Mouse (Mus musculus) heart, postnatal 10 days (tissue): ENCODE results near the gene Prkag1. TPM values are rescaled to one million over a fixed set of nuclear protein-coding genes. Genes with fewer than 3 reads are reported as not detected.

Source experiments
- DNase-seq, 2 experiments: peaks; one replicate each; pipeline ENCODE4 v3.0.0; 2021
- intact Hi-C: fragments of 180-260 bp; cut with DNase I; formaldehyde crosslinking; loops from one replicate; pipeline ENCODE4 v1.15.1; 2025
- total RNA-seq, 2 experiments: library from RNA; stranded (reverse); gene quantifications; 2 replicates each; pipeline ENCODE4 v1.2.3; 2021

Gene Prkag1
- total RNA-seq, 2 experiments from 2014 or later: 93.7 to 94.3 TPM

- DNase-seq: no peak
- intact Hi-C loops: no loop called here
Observed at GRCm38 (mm10) chr15:98854214-98854613, 22.9 kb upstream of the Prkag1 start.

- no peak for DNase-seq
- intact Hi-C loops: no loop called here
Observed at GRCm38 (mm10) chr15:98853161-98853937, 22.0 kb upstream of the Prkag1 start.

GRCm38 (mm10) chr15:98852733-98853132 is 21.4 kb upstream of the Prkag1 start:
- DNase-seq: no peak
- intact Hi-C loops: no loop called here

GRCm38 (mm10) chr15:98852071-98852470 is 20.8 kb upstream of the Prkag1 start:
- no peak for DNase-seq
- intact Hi-C loops: no loop called here

GRCm38 (mm10) chr15:98851229-98851818 is 20.0 kb upstream of the Prkag1 start:
- DNase-seq: no peak
- intact Hi-C loops: no loop called here

- DNase-seq: no peak
- intact Hi-C loops: no loop called here
Observed at GRCm38 (mm10) chr15:98850668-98851067, 19.3 kb upstream of the Prkag1 start.

- no peak for DNase-seq
- intact Hi-C loops: no loop called here
Observed at GRCm38 (mm10) chr15:98849956-98850600, 18.8 kb upstream of the Prkag1 start.

- no peak for DNase-seq
- intact Hi-C loops: no loop called here
Observed at GRCm38 (mm10) chr15:98849165-98849564, 17.8 kb upstream of the Prkag1 start.

- no peak for DNase-seq
- intact Hi-C loops: no loop called here
Observed at GRCm38 (mm10) chr15:98846140-98846539, 14.8 kb upstream of the Prkag1 start.

GRCm38 (mm10) chr15:98845149-98845548 is 13.8 kb upstream of the Prkag1 start:
- intact Hi-C loops: no loop called here
- no peak for DNase-seq

GRCm38 (mm10) chr15:98843595-98844223 is 12.4 kb upstream of the Prkag1 start:
- intact Hi-C loops: no loop called here
- DNase-seq: no peak

- DNase-seq: no peak
- intact Hi-C loops: no loop called here
Observed at GRCm38 (mm10) chr15:98839671-98840585, 8.6 kb upstream of the Prkag1 start.

GRCm38 (mm10) chr15:98839161-98839560 is 7.8 kb upstream of the Prkag1 start:
- no peak for DNase-seq
- intact Hi-C loops: no loop called here

- intact Hi-C loops: no loop called here
- DNase-seq: no peak
Observed at GRCm38 (mm10) chr15:98837743-98838103, 6.4 kb upstream of the Prkag1 start.

GRCm38 (mm10) chr15:98837006-98837742 is 5.9 kb upstream of the Prkag1 start:
- no peak for DNase-seq
- intact Hi-C loops: no loop called here

GRCm38 (mm10) chr15:98835291-98835690 is 4.0 kb upstream of the Prkag1 start:
- intact Hi-C loops: no loop called here
- no peak for DNase-seq

- intact Hi-C loops: no loop called here
- DNase-seq: no peak
Observed at GRCm38 (mm10) chr15:98834059-98834458, 2.7 kb upstream of the Prkag1 start.

- no peak for DNase-seq
- intact Hi-C loops: loop anchor here (2.0 kb wide), 1 partner anchor 34 kb away; no protein-coding TSS in a partner anchor
Observed at GRCm38 (mm10) chr15:98833281-98833680, 2.0 kb upstream of the Prkag1 start.

- no peak for DNase-seq
- intact Hi-C loops: loop anchor here (2.0 kb wide), 1 partner anchor 34 kb away; no protein-coding TSS in a partner anchor
Observed at GRCm38 (mm10) chr15:98832161-98833058, 1.1 kb upstream of the Prkag1 start.
